Mouse (Mus musculus) layer of hippocampus, adult 2 months (tissue): ENCODE results near the gene Scd3. TPM values are rescaled to one million over a fixed set of nuclear protein-coding genes. Genes with fewer than 3 reads are reported as not detected.

Source experiments
- DNase-seq, 2 experiments: peaks; one replicate each; pipeline ENCODE4 v3.0.0; 2022; ENCODE audit warnings: low spot score in 2 of 2
- H3K27ac ChIP-seq: fragments of 200-600 bp; 2 replicates; pipeline ENCODE4 v1.8.1; 2022
- H3K4me3 ChIP-seq: fragments of 200-600 bp; 2 replicates; pipeline ENCODE4 v1.8.1; 2022; ENCODE audit warnings: mild to moderate bottlenecking
- CTCF ChIP-seq: fragments of 200-600 bp; conservative IDR thresholded peaks from 2 replicates; pipeline ENCODE4 v1.8.1; 2022; ENCODE audit warnings: antibody characterized with exemption, mild to moderate bottlenecking, moderate library complexity
- total RNA-seq, 2 experiments: library from RNA; stranded (reverse); gene quantifications; 2 replicates each; pipeline ENCODE4 v1.2.3; 2021

The Scd3 gene
- total RNA-seq, 2 experiments from 2014 or later: 1.6 to 2.2 TPM

- TF ChIP-seq CTCF: no peak
- Histone ChIP-seq H3K27ac (no peak overlapping the region), H3K4me3 (no peak overlapping the region)
- no peak for DNase-seq
Measured at GRCm38 (mm10) chr19:44282534-44283156, 79.6 kb downstream of the Scd3 start.

DNA sequence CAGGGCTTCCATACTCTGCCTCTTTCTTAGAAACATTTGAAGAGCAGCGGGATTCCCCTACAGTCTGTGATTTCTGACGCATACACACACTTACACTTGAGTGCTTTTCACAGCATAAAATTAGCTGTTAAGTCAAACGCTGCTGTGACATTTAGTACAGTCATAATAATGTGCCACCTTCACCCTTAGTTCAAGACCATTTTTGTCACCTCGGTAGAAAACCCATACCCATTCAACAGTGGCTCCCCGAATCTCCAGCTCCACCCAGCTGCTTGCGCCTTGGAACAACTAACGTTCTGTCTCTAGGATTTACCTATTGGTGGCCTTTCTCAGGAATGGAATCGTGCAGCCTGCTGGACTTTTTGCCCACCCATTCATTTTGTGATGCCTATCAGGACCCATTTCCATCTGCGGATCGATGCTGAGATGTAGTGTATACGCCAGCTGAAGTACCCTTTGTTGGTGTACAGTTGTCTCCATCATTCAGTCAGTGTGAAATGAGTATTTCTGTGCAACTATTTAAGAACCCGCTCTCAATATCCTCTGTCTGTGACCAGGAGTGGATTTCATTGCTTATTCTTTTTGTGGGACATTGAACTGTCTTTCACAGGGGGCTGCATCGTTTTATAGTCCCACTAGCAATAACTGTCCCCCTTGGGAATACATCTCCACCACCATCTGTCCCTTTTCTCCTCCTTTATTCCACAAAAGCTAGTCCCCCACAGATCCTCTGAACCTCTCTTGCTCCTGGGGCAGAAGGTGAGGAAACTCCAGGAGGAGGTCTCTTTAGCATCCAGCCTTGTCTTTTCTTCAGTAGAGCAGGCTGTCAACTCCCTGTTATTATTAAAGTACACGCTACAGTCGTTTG, 80.3 kb downstream of the Scd3 start:
- no peak for TF ChIP-seq CTCF
- DNase-seq: no peak
- Histone ChIP-seq H3K27ac (peak overlapping the region; percentile 95), H3K4me3 (peak overlapping the region; percentile 78)

DNA sequence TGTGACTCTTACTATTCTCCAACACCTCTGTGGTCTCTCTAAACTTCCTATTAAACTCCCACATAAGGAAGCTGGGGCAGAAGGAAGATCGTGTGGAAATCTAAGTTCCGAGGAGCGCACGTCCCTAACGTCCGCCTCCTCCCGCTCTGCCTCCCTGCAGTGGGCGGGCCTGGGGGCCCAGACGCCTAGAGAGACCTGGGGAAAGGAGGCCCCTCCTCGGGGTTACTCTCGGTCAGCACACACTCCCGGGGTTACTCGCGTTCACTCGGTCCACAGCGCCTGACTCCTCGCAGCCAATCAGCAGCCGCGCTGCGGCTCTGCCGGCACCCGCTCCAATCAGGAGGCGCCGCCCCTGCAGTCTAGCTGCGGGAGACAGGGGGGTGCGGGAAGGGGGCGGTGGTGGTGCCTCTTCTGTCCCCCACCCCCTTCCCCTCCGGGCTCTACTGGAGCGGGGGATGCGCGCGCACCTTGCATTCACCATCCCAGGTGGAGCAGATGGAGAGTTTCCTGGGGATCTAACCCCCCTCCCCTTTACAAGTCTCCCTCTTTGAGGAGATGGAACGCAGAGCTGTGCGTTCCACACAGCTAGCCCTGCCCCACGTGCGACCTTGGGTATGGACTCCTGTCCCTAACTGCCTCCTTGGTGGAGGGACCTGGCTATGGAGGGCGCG, 81.1 kb downstream of the Scd3 start:
- peak overlapping the region; percentile 95 for H3K27ac ChIP-seq
- TF ChIP-seq CTCF: 0 out of 2 replicates have a peak, but pooled peaks have one; percentile 4
- peak; percentile 85 to 92 for DNase-seq
- peak overlapping the region; percentile 78 for H3K4me3 ChIP-seq

DNA sequence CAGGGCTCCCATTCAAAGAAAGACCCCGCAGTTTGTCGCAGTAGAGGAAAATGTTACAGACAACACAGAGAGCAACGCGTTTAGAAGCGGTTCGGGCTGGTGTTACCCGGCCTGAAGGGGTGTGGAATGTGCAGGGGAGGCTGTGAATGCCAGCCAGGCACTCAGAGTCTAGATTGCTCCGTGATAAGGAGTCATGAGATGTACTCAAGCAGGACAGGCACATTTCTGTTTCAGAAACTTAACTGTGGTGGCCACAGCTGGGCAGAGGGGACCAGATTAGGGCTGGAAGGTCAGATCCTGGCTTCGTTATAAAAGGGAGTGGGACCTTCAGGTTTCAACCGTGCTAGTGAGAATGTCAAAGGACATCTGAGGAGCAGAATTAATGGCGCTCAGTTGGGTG, 81.7 kb downstream of the Scd3 start:
- no peak for DNase-seq

DNA sequence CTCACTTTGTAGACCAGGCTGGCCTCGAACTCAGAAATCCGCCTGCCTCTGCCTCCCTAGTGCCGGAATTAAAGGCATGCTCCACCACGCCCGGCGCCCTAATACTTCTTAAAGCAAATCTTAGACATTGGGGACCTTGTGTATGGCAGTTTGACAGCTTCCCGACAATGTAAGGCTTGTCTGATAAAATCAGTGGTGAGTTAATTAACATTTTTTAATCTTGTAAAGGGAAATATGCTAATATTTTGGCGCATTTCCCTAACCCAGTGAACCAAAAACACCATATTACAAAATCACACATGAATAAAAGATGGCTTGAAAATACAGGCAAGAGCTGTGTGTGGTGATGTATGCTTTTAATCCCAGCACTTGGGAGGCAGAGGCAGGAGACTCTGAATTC, 82.5 kb downstream of the Scd3 start:
- TF ChIP-seq CTCF: no peak
- DNase-seq: no peak
- no peak overlapping the region for H3K4me3 ChIP-seq
- H3K27ac ChIP-seq: no peak overlapping the region

More for the DNA sequence above, 81.7 kb downstream of the Scd3 start:
- no peak for TF ChIP-seq CTCF
- peak overlapping the region; percentile 95 for H3K27ac ChIP-seq
- H3K4me3 ChIP-seq: peak overlapping the region; percentile 78

DNA sequence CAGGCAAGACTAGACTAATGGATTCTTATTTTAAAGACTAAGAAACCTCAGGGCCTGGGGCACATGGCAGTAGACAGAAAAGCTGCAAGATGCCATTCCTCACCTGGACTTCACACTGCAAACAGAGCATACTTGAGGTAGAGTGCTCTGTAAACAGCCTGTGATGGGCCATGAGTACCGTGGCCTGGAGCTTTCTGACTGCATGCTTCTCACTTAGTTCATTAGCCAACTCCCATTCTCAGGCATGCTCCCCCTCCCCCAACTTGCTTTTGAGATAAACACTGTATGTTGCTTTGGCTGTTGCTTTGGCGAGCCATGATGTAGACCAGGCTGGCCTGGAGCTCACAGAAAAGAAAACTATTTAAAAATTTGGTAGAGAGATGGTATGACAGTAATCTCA, 83.0 kb downstream of the Scd3 start:
- TF ChIP-seq CTCF: no peak
- no peak for DNase-seq
- no peak overlapping the region for H3K4me3 ChIP-seq
- no peak overlapping the region for H3K27ac ChIP-seq

GRCm38 (mm10) chr19:44287415-44288110, 84.5 kb downstream of the Scd3 start:
- no peak for TF ChIP-seq CTCF
- Histone ChIP-seq H3K4me3 (no peak overlapping the region), H3K27ac (no peak overlapping the region)
- no peak for DNase-seq

GRCm38 (mm10) chr19:44292083-44292482, 89.0 kb downstream of the Scd3 start:
- no peak for DNase-seq
- TF ChIP-seq CTCF: no peak
- Histone ChIP-seq H3K4me3 (no peak overlapping the region), H3K27ac (peak overlapping the region; percentile 100; the same call in 1 of the 2 replicates)

- TF ChIP-seq CTCF: no peak
- Histone ChIP-seq H3K27ac (peak overlapping the region; percentile 100), H3K4me3 (peak overlapping the region; percentile 98)
- DNase-seq: no peak
Measured at GRCm38 (mm10) chr19:44292483-44292882, 89.4 kb downstream of the Scd3 start.

GRCm38 (mm10) chr19:44292941-44293768, 90.1 kb downstream of the Scd3 start, which contains the start of gene Scd2:
TSS of gene Scd2 (plus strand) at chr19:44293674.
- DNase-seq: no peak
- Histone ChIP-seq H3K4me3 (peak within 1 kb of the TSS; percentile 98), H3K27ac (peak within 1 kb of the TSS; percentile 100)

More at GRCm38 (mm10) chr19:44292941-44293768, 90.1 kb downstream of the Scd3 start, which contains the start of gene Scd2:
- no peak for TF ChIP-seq CTCF

Other genes with a start within 250 kb of the Scd3 start
- gene Cpn1, start 216.7 kb upstream of the Scd3 start, total RNA-seq: under 1 TPM in 1 of 2 experiments, not detected in 1; 0.36 TPM
- not detected for gene Cyp2c23, start 174.1 kb upstream of the Scd3 start, total RNA-seq
- 10 to 100 TPM; 17.8 to 20.4 TPM for gene Erlin1, start 133.5 kb upstream of the Scd3 start, total RNA-seq
- gene Chuk, start 95.8 kb upstream of the Scd3 start, total RNA-seq: 10 to 100 TPM; 47.1 to 58.0 TPM
- gene Cwf19l1, start 67.4 kb upstream of the Scd3 start, total RNA-seq: 10 to 100 TPM; 18.0 to 19.4 TPM
- 10 to 100 TPM; 58.3 to 60.8 TPM for gene Bloc1s2, start 56.8 kb upstream of the Scd3 start, total RNA-seq
- gene Pkd2l1, start 10.8 kb upstream of the Scd3 start, total RNA-seq: under 1 TPM; 0.15 to 0.31 TPM
- gene Scd2, start 90.4 kb downstream of the Scd3 start, total RNA-seq: 100 to 1,000 TPM; 597 to 622 TPM
- gene Scd4, start 129.8 kb downstream of the Scd3 start, total RNA-seq: 1 to 10 TPM; 2.3 to 2.5 TPM
- gene Scd1, start 204.6 kb downstream of the Scd3 start, total RNA-seq: 100 to 1,000 TPM; 139 TPM